Mouse (Mus musculus) limb, embryonic 15.5 days (tissue): ENCODE measurements around the gene 2610301B20Rik. TPM values are rescaled to one million over a fixed set of nuclear protein-coding genes. Genes with fewer than 3 reads are reported as not detected.

Source experiments
- ATAC-seq: fragments of 200-750 bp; cut with Nextera tagmentation; 2 replicates; pipeline ENCODE4 v1.8.0; 2017; ENCODE audit warnings: low read depth, moderate TSS enrichment; ENCODE audit not compliant: insufficient number of reproducible peaks, low FRiP score, low TSS enrichment
- H3K27ac ChIP-seq: fragments of 300-500 bp; sonication (generic); 2 replicates; pipeline ENCODE4 v1.5.1; 2015; ENCODE audit warnings: moderate library complexity, mild to moderate bottlenecking, inconsistent platforms
- H3K27me3 ChIP-seq: fragments of 300-500 bp; sonication (generic); 2 replicates; pipeline ENCODE4 v1.6.1; 2015; ENCODE audit warnings: inconsistent platforms
- H3K36me3 ChIP-seq: fragments of 300-500 bp; sonication (generic); 2 replicates; pipeline ENCODE4 v1.6.1; 2015; ENCODE audit warnings: inconsistent platforms
- H3K4me1 ChIP-seq: fragments of 300-500 bp; sonication (generic); 2 replicates; pipeline ENCODE4 v1.6.1; 2015; ENCODE audit warnings: inconsistent platforms
- H3K4me2 ChIP-seq: fragments of 300-500 bp; sonication (generic); 2 replicates; pipeline ENCODE4 v1.6.1; 2015; ENCODE audit warnings: mild to moderate bottlenecking, inconsistent platforms
- H3K4me3 ChIP-seq: fragments of 300-500 bp; sonication (generic); 2 replicates; pipeline ENCODE4 v1.5.1; 2015; ENCODE audit warnings: mild to moderate bottlenecking, inconsistent platforms
- H3K9ac ChIP-seq: fragments of 300-500 bp; sonication (generic); 2 replicates; pipeline ENCODE4 v1.6.1; 2015; ENCODE audit warnings: inconsistent platforms
- H3K9me3 ChIP-seq: fragments of 300-500 bp; sonication (generic); 2 replicates; pipeline ENCODE4 v1.6.1; 2016; ENCODE audit warnings: inconsistent platforms
- WGBS: fragments of 180-500 bp; shearing (Covaris S2); methylation state at CpG from one replicate; pipeline ENCODE4 v1.1.7; 2015; 5-methylcytosine and 5-hydroxymethylcytosine counted together
- polyA plus RNA-seq: library from polyadenylated mRNA; unstranded; fragments of >200 nt; fragmentation: Nextera tagmentation; extraction: Ambion mirVana; gene quantifications from 2 replicates; pipeline ENCODE4 v1.2.1, GENCODE M21; 2015

2610301B20Rik gene
- polyA plus RNA-seq, 1 experiment from 2014 or later: 28.6 TPM

DNA sequence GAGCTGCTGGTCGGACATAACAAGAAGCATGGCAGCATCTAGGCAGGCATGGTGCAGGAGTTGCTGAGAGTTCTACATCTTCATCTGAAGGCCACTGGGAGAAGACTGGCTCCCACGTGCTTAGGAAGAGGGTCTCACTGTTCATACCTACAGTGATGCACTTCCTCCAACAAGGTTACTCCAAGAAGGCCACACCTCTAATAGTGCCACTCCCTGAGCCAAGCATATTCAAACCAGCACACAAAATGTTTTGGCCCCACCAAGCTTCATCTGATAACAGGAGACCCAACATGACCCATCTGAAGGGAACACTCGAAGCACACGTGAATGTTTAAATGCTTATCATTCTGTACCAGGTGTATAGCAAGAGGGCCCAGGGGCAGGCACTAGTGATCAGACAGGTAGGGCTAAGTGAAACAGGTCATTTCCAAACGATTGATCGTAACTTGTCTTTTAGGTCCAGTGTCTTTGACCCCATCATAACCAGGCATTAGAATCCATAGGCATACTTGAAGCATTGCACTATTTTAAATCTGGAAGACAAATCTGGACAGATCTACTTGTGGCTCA lies 37.7 kb downstream of the 2610301B20Rik start:
- no peaks in the 10 kb centered on the region for H3K27me3 ChIP-seq
- H3K9ac ChIP-seq: no peak overlapping the region
- no peaks in the 10 kb centered on the region for H3K4me1 ChIP-seq
- no peak overlapping the region for H3K4me2 ChIP-seq
- no peak for ATAC-seq
- no peak overlapping the region for H3K27ac ChIP-seq
- 71% methylated on average over 6 of the region's 6 CpGs for WGBS
- H3K4me3 ChIP-seq: no peak overlapping the region
- no peaks in the 10 kb centered on the region for H3K36me3 ChIP-seq
- H3K9me3 ChIP-seq: no peaks in the 10 kb centered on the region

DNA sequence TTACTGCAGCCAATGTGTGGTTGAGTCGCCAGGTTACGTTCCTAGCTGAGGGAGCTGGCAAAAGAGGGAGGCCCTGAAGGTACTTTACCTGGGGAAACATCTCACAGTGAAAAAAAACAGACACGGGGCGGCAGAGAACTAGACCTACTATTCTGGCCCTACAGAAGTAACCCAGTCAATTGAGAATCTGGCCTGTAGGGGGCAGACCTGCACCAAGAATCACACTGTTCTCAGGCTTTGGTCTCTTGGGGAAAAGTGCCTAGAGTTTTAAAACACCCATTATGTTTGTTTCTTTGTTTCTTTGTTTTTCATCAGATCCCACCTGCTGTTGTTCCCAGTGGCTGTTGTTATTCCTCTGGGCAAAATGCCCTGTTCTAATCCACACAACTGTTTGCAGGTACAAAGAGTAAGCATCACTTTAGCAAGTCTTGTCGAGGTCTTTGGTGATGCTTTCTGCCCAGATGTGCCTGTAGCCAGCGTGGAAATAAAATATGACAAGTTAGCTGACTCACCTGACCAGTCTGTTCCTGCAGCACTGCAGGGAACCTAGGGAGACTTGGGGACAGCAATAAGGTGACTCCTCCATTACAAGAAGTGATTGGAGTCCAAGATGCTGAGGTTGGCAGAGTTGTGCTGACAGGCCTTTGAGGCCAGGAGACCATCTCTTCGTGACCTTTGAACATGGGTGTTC lies 38.5 kb downstream of the 2610301B20Rik start:
- no peak for ATAC-seq
- Histone ChIP-seq H3K4me3 (no peak overlapping the region), H3K36me3 (no peaks in the 10 kb centered on the region), H3K9ac (no peak overlapping the region), H3K4me2 (no peak overlapping the region), H3K9me3 (no peaks in the 10 kb centered on the region), H3K4me1 (no peaks in the 10 kb centered on the region), H3K27me3 (no peaks in the 10 kb centered on the region), H3K27ac (no peak overlapping the region)
- 32% methylated on average over 7 of the region's 7 CpGs for WGBS

DNA sequence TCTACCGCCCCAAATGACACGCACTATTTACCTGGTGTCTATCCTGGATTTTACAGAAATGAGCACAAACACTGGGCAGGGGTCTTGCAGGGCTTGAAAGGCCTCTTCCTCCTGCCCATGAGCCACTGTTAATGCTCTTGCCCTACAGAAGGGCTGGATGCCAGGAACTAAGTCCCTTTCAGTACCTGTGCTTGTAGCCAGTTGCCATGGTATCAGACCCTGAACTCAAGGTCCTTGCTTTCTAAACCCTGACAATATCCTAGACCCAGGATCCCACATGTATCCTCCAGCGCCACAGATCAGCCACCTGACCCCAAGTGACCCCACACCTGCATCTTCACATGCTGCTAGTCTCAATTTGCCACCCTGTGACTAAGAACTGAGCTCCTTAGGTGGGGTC lies 39.1 kb downstream of the 2610301B20Rik start:
- Histone ChIP-seq H3K9me3 (no peaks in the 10 kb centered on the region), H3K27me3 (no peaks in the 10 kb centered on the region), H3K4me1 (no peaks in the 10 kb centered on the region), H3K9ac (no peak overlapping the region), H3K36me3 (no peaks in the 10 kb centered on the region), H3K27ac (no peak overlapping the region), H3K4me3 (no peak overlapping the region), H3K4me2 (no peak overlapping the region)
- ATAC-seq: no peak
- 85% methylated on average over 3 of the region's 3 CpGs for WGBS

- H3K9ac ChIP-seq: no peak overlapping the region
- no peaks in the 10 kb centered on the region for H3K27me3 ChIP-seq
- no peak for ATAC-seq
- H3K36me3 ChIP-seq: no peaks in the 10 kb centered on the region
- H3K4me2 ChIP-seq: no peak overlapping the region
- peaks cover 4% of the 10 kb centered on the region; the same call in 1 of the 2 replicates for H3K4me1 ChIP-seq
- WGBS: 75% methylated on average over 2 of the region's 2 CpGs
- no peaks in the 10 kb centered on the region for H3K9me3 ChIP-seq
- no peak overlapping the region for H3K27ac ChIP-seq
- no peak overlapping the region for H3K4me3 ChIP-seq
Measured at GRCm38 (mm10) chr4:10914766-10915165, 40.5 kb downstream of the 2610301B20Rik start.

GRCm38 (mm10) chr4:10915271-10915670 lies 41.0 kb downstream of the 2610301B20Rik start:
- 70% methylated on average over 3 of the region's 3 CpGs for WGBS
- peaks cover 4% of the 10 kb centered on the region; the same call in 1 of the 2 replicates for H3K4me1 ChIP-seq
- no peaks in the 10 kb centered on the region for H3K36me3 ChIP-seq
- ATAC-seq: no peak
- H3K27ac ChIP-seq: no peak overlapping the region
- H3K9me3 ChIP-seq: no peaks in the 10 kb centered on the region
- no peak overlapping the region for H3K9ac ChIP-seq
- H3K27me3 ChIP-seq: no peaks in the 10 kb centered on the region
- H3K4me3 ChIP-seq: no peak overlapping the region
- H3K4me2 ChIP-seq: no peak overlapping the region

- H3K4me1 ChIP-seq: peaks cover 4% of the 10 kb centered on the region; the same call in 1 of the 2 replicates
- no peaks in the 10 kb centered on the region for H3K9me3 ChIP-seq
- 75% methylated on average over 8 of the region's 8 CpGs for WGBS
- H3K4me3 ChIP-seq: no peak overlapping the region
- H3K9ac ChIP-seq: no peak overlapping the region
- no peaks in the 10 kb centered on the region for H3K36me3 ChIP-seq
- no peak overlapping the region for H3K4me2 ChIP-seq
- no peak for ATAC-seq
- H3K27me3 ChIP-seq: no peaks in the 10 kb centered on the region
- H3K27ac ChIP-seq: no peak overlapping the region
Measured at GRCm38 (mm10) chr4:10918402-10918801, 44.1 kb downstream of the 2610301B20Rik start.

- no peak for ATAC-seq
- no peak overlapping the region for H3K27ac ChIP-seq
- peaks cover 4% of the 10 kb centered on the region; the same call in 1 of the 2 replicates for H3K4me1 ChIP-seq
- no peaks in the 10 kb centered on the region for H3K36me3 ChIP-seq
- H3K4me2 ChIP-seq: no peak overlapping the region
- H3K9me3 ChIP-seq: no peaks in the 10 kb centered on the region
- H3K27me3 ChIP-seq: no peaks in the 10 kb centered on the region
- WGBS: 51% methylated on average over 5 of the region's 5 CpGs
- H3K9ac ChIP-seq: no peak overlapping the region
- H3K4me3 ChIP-seq: no peak overlapping the region
Measured at GRCm38 (mm10) chr4:10919097-10919496, 44.8 kb downstream of the 2610301B20Rik start.

DNA sequence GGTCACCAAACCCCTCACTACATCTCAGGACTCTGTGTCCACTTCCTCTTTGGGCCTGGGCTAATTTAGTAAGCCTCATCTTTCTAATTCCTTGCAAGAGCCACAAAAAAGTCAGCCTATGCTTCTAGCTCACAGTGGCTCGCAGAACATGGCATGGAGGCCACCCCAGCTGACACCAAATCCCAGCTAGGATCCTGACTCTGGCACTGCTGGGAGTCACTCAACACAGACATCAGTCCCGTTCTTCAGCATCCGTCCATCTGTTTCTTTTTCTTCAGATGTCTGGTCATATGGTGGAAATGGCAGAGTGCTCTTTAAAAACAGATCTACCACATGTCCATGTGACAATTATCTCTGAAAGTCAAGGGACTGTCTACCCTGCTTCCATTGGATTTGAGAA lies 45.2 kb downstream of the 2610301B20Rik start:
- Histone ChIP-seq H3K27ac (no peak overlapping the region), H3K27me3 (no peaks in the 10 kb centered on the region), H3K4me1 (peaks cover 4% of the 10 kb centered on the region; the same call in 1 of the 2 replicates), H3K36me3 (no peaks in the 10 kb centered on the region), H3K4me2 (no peak overlapping the region), H3K4me3 (no peak overlapping the region), H3K9me3 (no peaks in the 10 kb centered on the region), H3K9ac (no peak overlapping the region)
- no peak for ATAC-seq
- 88% methylated on average over 3 of the region's 3 CpGs for WGBS

GRCm38 (mm10) chr4:10919987-10920386 lies 45.7 kb downstream of the 2610301B20Rik start:
- Histone ChIP-seq H3K27me3 (no peaks in the 10 kb centered on the region), H3K4me1 (peaks cover 4% of the 10 kb centered on the region; the same call in 1 of the 2 replicates), H3K4me2 (no peak overlapping the region), H3K9ac (no peak overlapping the region), H3K9me3 (no peaks in the 10 kb centered on the region), H3K4me3 (no peak overlapping the region), H3K36me3 (no peaks in the 10 kb centered on the region), H3K27ac (no peak overlapping the region)
- 83% methylated on average over 6 of the region's 6 CpGs for WGBS
- ATAC-seq: no peak

GRCm38 (mm10) chr4:10920622-10921021 lies 46.3 kb downstream of the 2610301B20Rik start:
- Histone ChIP-seq H3K36me3 (no peaks in the 10 kb centered on the region), H3K9ac (no peak overlapping the region), H3K27ac (no peak overlapping the region), H3K4me3 (no peak overlapping the region), H3K9me3 (no peaks in the 10 kb centered on the region), H3K4me1 (peaks cover 4% of the 10 kb centered on the region; the same call in 1 of the 2 replicates), H3K4me2 (no peak overlapping the region), H3K27me3 (no peaks in the 10 kb centered on the region)
- 90% methylated on average over 6 of the region's 6 CpGs for WGBS
- ATAC-seq: no peak

DNA sequence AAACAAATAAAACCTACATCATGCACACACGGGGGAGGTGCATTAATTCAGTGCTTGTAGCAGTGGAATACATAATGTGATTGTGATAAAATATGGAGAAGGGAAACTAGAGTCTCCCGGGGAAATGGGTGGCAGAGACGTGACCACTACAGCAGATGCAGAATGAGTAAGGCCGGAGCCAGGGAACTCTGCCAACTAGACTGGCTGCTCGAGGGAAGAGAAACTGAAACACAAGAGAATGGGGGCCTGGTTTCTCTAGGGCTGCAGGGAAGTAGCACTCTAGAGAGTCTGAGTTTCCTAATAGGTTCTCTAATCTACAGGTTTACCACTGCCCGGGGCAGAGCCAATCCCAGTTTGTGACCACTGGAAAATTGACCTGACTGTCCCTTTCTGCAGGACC lies 48.9 kb downstream of the 2610301B20Rik start:
- no peak overlapping the region for H3K4me2 ChIP-seq
- no peak overlapping the region for H3K27ac ChIP-seq
- 62% methylated on average over 6 of the region's 6 CpGs for WGBS

GRCm38 (mm10) chr4:10924140-10924539 lies 49.8 kb downstream of the 2610301B20Rik start:
- no peak for ATAC-seq
- Histone ChIP-seq H3K9ac (no peak overlapping the region), H3K27me3 (no peaks in the 10 kb centered on the region), H3K9me3 (no peaks in the 10 kb centered on the region), H3K4me3 (no peak overlapping the region), H3K4me2 (no peak overlapping the region), H3K36me3 (no peaks in the 10 kb centered on the region), H3K27ac (no peak overlapping the region), H3K4me1 (peaks cover 2% of the 10 kb centered on the region; the same call in 1 of the 2 replicates)
- 82% methylated on average over 2 of the region's 2 CpGs for WGBS

More for the DNA sequence above, 48.9 kb downstream of the 2610301B20Rik start:
- H3K27me3 ChIP-seq: no peaks in the 10 kb centered on the region
- H3K9ac ChIP-seq: no peak overlapping the region
- H3K36me3 ChIP-seq: no peaks in the 10 kb centered on the region
- no peak for ATAC-seq
- H3K4me3 ChIP-seq: no peak overlapping the region
- H3K4me1 ChIP-seq: peaks cover 4% of the 10 kb centered on the region; the same call in 1 of the 2 replicates
- no peaks in the 10 kb centered on the region for H3K9me3 ChIP-seq
